Mouse (Mus musculus): ENCODE results near the gene Fbxo34.

GRCm38 (mm10) chr14:47432987-47433386 lies 17.2 kb upstream of the Fbxo34 start:
- TF ChIP-seq CTCF (IDR thresholded peaks at IDR 0.05; ENCODE audit: control insufficient read depth, insufficient read depth, insufficient read length) (no peak), CEBPB (IDR thresholded peaks at IDR 0.05; ENCODE audit: low read depth) (no peak), MAX (IDR thresholded peaks at IDR 0.05) (no peak)

All from C2C12 (cell line).